Mouse (Mus musculus) lung, embryonic 15.5 days (tissue): ENCODE measurements around the gene Eya3. TPM values are rescaled to one million over a fixed set of nuclear protein-coding genes. Genes with fewer than 3 reads are reported as not detected.
A peak's percentile ranks its signal among the peaks of the same experiment; 100 is the strongest.
"Not testable (repeated sequence)": the region's sequence is repeated elsewhere in the genome, so short reads cannot be mapped to it uniquely, and the experiment has no call there.

Source experiments
- ATAC-seq: fragments of 200-750 bp; cut with Nextera tagmentation; 2 replicates; pipeline ENCODE4 v1.8.0; 2017; ENCODE audit warnings: moderate number of reproducible peaks, borderline replicate concordance; ENCODE audit not compliant: low FRiP score, low TSS enrichment; ENCODE audit errors: extremely low read depth
- H3K27ac ChIP-seq: fragments of 300-500 bp; sonication (generic); 2 replicates; pipeline ENCODE4 v1.5.1; 2015; ENCODE audit warnings: moderate library complexity, mild to moderate bottlenecking, inconsistent platforms
- H3K27me3 ChIP-seq: fragments of 300-500 bp; sonication (generic); 2 replicates; pipeline ENCODE4 v1.6.1; 2015; ENCODE audit warnings: inconsistent platforms
- H3K36me3 ChIP-seq: fragments of 300-500 bp; sonication (generic); 2 replicates; pipeline ENCODE4 v1.6.1; 2015; ENCODE audit warnings: inconsistent platforms
- H3K4me1 ChIP-seq: fragments of 300-500 bp; sonication (generic); 2 replicates; pipeline ENCODE4 v1.6.1; 2015; ENCODE audit warnings: inconsistent platforms
- H3K4me2 ChIP-seq: fragments of 300-500 bp; sonication (generic); 2 replicates; pipeline ENCODE4 v1.6.1; 2015; ENCODE audit warnings: inconsistent platforms, mild to moderate bottlenecking, moderate library complexity
- H3K4me3 ChIP-seq: fragments of 300-500 bp; sonication (generic); 2 replicates; pipeline ENCODE4 v1.5.1; 2015; ENCODE audit warnings: mild to moderate bottlenecking, inconsistent platforms
- H3K9ac ChIP-seq: fragments of 300-500 bp; sonication (generic); 2 replicates; pipeline ENCODE4 v1.6.1; 2015; ENCODE audit warnings: inconsistent platforms
- H3K9me3 ChIP-seq: fragments of 300-500 bp; sonication (generic); 2 replicates; pipeline ENCODE4 v1.6.1; 2016; ENCODE audit warnings: inconsistent platforms
- WGBS: fragments of 180-500 bp; shearing (Covaris S2); methylation state at CpG from one replicate; pipeline ENCODE4 v1.1.7; 2015; 5-methylcytosine and 5-hydroxymethylcytosine counted together
- polyA plus RNA-seq: library from polyadenylated mRNA; unstranded; fragments of >200 nt; fragmentation: Nextera tagmentation; extraction: Ambion mirVana; gene quantifications from 2 replicates; pipeline ENCODE4 v1.2.1, GENCODE M21; 2015

Gene Eya3
- 30.6 and 31.5 TPM in 2 replicates for polyA plus RNA-seq

DNA sequence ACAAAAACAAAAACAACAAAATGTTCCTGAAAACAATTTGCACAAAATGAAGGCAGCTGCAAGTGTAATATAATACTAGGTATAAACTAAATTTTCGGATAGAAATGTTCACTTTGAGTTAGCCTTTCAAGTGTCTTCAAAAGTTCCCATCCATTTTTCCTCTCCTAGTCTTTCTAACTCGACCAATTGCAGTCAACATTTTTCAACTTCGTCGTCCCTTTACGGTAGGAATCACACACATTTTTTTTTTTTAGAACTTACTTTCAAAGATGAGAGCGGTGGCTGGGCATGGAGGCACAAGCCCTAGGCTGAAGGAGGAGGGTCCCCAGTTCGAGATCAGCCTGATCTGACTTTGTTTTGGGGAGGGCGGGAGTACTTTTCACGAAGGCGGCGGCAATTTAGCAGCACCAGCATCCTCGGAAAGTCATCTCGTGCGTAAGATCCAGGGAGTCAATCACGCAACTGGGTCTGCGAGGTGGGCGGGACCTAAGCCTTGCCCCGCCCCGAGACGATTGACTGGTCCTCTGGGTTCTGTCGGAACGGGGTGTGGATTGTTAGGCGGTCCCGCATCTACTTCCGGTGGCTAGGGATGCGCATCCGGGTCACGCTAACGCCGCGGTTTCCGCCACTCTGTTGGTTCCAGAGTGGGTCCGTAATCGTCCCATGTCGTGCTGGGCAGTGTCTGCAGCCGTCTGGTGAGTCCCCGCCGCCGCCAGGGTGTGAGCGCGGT, at the start of gene Eya3:
Eya3 (plus strand) TSS at position 527 of the 730 bp plus-strand sequence.
- H3K9me3 ChIP-seq = no peaks in the 10 kb centered on the region
- H3K4me1 ChIP-seq = peaks cover 12% of the 10 kb centered on the region
- peak within 1 kb of the TSS; percentile 74 for H3K27ac ChIP-seq
- peak; percentile 98 for ATAC-seq
- under 1% methylated on average over 36 of the region's 41 CpGs for WGBS
- H3K9ac ChIP-seq = peak within 1 kb of the TSS; percentile 83
- H3K4me3 ChIP-seq = peak within 1 kb of the TSS; percentile 89
- H3K36me3 ChIP-seq = peaks cover 12% of the 10 kb centered on the region
- no peaks in the 10 kb centered on the region for H3K27me3 ChIP-seq
- H3K4me2 ChIP-seq = peak within 1 kb of the TSS; percentile 84

DNA sequence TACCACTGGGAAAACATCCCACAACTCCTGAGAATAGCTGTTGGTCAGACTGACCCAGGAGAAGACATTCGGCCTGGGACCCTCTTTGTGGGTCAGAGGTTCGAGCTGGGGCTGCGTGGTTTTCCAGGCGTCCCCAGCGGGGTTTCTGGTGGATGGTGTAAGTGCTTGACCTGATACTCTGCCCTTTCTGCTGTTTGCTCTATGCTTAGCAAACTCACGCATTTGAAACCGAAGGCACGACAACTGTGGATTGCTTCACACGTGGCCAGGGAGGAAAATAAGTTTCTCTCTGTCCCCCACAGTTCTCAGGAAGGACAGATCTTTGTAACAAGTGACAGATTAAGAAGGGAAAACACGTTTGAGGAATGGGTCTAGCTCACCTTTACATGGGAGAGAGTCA, 48.1 kb upstream of the Eya3 start:
- no peak overlapping the region for H3K27ac ChIP-seq
- ATAC-seq = no peak
- H3K4me1 ChIP-seq = no peaks in the 10 kb centered on the region
- no peak overlapping the region for H3K4me3 ChIP-seq
- WGBS = 67% methylated on average over 10 of the region's 10 CpGs
- no peaks in the 10 kb centered on the region for H3K36me3 ChIP-seq
- no peaks in the 10 kb centered on the region for H3K9me3 ChIP-seq
- H3K9ac ChIP-seq = no peak overlapping the region
- no peak overlapping the region for H3K4me2 ChIP-seq
- H3K27me3 ChIP-seq = no peaks in the 10 kb centered on the region

DNA sequence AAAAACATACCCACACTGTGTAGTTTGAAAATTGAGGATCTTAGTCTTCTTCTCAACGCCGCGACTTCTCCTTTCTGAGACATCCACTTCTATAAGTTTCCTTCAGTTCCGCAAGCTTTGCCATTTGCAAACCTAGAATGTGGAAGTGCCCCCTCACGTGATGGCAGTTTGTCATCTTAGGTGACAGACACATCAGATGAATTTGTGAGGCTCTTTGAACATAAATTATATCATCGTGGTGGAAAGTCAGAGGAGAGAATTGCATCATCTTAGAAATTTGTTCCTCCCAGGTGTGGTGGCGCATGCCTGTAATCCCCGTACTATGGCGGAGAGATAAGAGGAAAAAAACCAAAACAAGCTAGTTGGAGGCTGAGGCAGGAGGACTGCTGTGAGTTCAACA, 45.8 kb upstream of the Eya3 start:
- Histone ChIP-seq H3K9ac (no peak overlapping the region), H3K27me3 (no peaks in the 10 kb centered on the region), H3K27ac (no peak overlapping the region), H3K4me1 (no peaks in the 10 kb centered on the region), H3K4me3 (no peak overlapping the region), H3K36me3 (no peaks in the 10 kb centered on the region), H3K4me2 (no peak overlapping the region), H3K9me3 (no peaks in the 10 kb centered on the region)
- ATAC-seq = no peak
- 88% methylated on average over 9 of the region's 9 CpGs for WGBS

DNA sequence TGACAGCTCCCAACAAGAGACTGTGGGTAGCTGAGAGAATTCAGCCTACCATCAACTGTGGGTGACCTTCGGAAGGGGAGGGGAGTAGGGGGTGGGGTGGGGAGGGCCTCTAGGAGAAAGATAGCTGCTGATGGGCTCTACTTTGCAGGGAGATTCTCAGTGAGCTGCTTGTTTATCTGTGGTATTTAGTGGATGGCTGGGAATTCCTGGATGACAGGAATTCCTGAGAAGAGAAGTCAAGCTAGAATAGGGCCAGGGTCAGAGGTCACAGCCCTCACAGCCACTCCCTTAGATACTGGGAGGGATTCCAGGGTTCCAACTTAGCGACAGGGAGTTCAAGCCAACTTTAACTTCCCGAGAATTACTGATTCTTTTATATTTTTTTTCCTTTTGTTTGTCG, 44.6 kb upstream of the Eya3 start:
- H3K4me3 ChIP-seq = no peak overlapping the region
- H3K9ac ChIP-seq = no peak overlapping the region
- H3K9me3 ChIP-seq = no peaks in the 10 kb centered on the region
- no peaks in the 10 kb centered on the region for H3K4me1 ChIP-seq
- no peaks in the 10 kb centered on the region for H3K27me3 ChIP-seq
- ATAC-seq = no peak
- WGBS = 24% methylated on average over 4 of the region's 4 CpGs
- H3K36me3 ChIP-seq = no peaks in the 10 kb centered on the region
- H3K27ac ChIP-seq = no peak overlapping the region
- no peak overlapping the region for H3K4me2 ChIP-seq

DNA sequence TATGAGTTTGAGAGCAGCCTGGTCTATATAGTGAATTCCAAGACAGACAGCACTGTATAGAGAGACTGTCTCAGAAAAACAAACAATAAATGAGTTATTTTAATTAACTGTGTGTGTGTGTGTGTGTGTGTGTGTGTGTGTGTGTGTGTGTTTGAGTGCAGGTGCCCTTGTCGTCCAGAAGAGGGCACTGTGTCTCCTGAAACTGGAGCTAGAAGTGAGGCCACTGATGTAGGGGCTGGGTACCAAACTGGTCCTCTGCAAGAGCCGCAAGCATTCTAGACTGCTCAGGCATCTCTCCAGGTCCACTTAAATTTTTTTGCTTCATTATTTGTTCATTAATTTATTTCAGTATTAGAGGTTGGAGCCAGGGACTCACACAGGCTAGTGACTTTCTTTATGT, 39.9 kb upstream of the Eya3 start:
- H3K27me3 ChIP-seq = no peaks in the 10 kb centered on the region
- no peaks in the 10 kb centered on the region for H3K9me3 ChIP-seq
- no peak for ATAC-seq
- H3K4me1 ChIP-seq = no peaks in the 10 kb centered on the region
- 80% methylated on average over 2 of the region's 2 CpGs for WGBS
- no peak overlapping the region for H3K4me2 ChIP-seq
- H3K36me3 ChIP-seq = no peaks in the 10 kb centered on the region
- H3K4me3 ChIP-seq = no peak overlapping the region
- no peak overlapping the region for H3K27ac ChIP-seq
- no peak overlapping the region for H3K9ac ChIP-seq

DNA sequence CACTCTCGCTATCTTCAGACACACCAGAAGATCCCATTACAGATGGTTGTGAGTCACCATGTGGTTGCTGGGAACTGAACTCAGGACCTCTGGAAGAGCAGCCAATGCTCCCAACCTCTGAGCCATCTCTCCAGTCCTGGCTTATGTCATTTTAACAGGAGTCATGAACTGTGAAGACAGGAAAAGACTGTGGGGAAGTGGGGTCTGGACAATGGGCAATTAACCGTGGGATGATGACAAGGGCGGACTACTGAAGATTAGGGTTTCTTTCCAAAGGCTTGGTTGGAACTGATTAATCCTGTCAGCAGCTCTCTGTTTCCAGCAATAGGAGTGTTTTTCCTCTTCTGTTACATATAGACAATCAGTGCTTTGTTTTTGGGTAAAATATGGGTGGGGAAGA, 39.0 kb upstream of the Eya3 start:
- 63% methylated on average over 3 of the region's 3 CpGs for WGBS

DNA sequence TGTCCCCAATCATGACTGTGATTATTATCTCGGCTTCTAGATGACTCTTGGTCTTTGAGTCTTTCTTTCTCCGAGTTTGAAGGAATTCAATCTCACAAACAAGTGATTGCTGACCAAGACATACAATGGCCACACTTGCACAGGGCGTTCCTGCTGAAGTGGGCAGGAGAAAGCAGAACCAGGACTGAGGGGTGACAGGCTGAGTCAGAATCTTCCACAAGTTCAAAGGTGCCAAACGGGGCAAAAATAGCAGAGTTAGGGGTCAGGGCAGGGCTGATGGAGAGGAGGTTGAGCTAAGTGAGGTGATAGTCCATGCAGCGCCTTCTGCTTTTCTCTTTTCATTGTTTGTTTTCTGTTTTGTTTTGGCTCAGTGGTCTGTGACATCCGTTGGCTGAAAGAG, 38.3 kb upstream of the Eya3 start:
- H3K36me3 ChIP-seq = no peaks in the 10 kb centered on the region
- no peak overlapping the region for H3K27ac ChIP-seq
- no peak overlapping the region for H3K4me3 ChIP-seq
- H3K9me3 ChIP-seq = no peaks in the 10 kb centered on the region
- no peak overlapping the region for H3K9ac ChIP-seq
- no peak for ATAC-seq
- no peak overlapping the region for H3K4me2 ChIP-seq
- H3K27me3 ChIP-seq = no peaks in the 10 kb centered on the region
- WGBS = 76% methylated on average over 6 of the region's 6 CpGs
- H3K4me1 ChIP-seq = 0 out of 2 replicates have a peak, but pooled peaks cover under 1% of the 10 kb centered on the region

More for the DNA sequence above, 39.0 kb upstream of the Eya3 start:
- no peak overlapping the region for H3K4me2 ChIP-seq
- no peak overlapping the region for H3K4me3 ChIP-seq
- H3K4me1 ChIP-seq = no peaks in the 10 kb centered on the region
- no peaks in the 10 kb centered on the region for H3K27me3 ChIP-seq
- no peak overlapping the region for H3K9ac ChIP-seq
- no peak for ATAC-seq
- H3K9me3 ChIP-seq = no peaks in the 10 kb centered on the region
- no peaks in the 10 kb centered on the region for H3K36me3 ChIP-seq
- H3K27ac ChIP-seq = no peak overlapping the region

DNA sequence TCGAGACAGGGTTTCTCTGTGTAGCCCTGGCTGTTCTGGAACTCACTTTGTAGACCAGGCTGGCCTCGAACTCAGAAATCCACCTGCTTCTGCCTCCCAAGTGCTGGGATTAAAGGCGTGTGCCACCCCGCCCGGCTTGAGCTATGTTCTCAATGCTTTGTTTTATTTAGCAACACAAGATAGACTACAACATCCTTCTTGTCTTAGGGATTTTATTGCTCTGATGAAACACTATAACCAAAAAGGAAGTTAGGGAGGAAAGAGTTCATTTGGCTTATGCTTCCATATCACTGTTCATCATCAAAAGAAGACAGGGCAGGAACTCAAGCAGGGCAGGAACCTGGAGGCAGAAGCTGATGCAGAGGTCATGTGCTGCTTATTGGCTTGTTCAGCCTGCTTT, 37.5 kb upstream of the Eya3 start:
- not testable (repeated sequence) for H3K4me1 ChIP-seq, H3K27me3 ChIP-seq, H3K9me3 ChIP-seq, H3K4me2 ChIP-seq, H3K36me3 ChIP-seq, H3K4me3 ChIP-seq, H3K27ac ChIP-seq, H3K9ac ChIP-seq, ATAC-seq
- 90% methylated on average over 4 of the region's 5 CpGs for WGBS

DNA sequence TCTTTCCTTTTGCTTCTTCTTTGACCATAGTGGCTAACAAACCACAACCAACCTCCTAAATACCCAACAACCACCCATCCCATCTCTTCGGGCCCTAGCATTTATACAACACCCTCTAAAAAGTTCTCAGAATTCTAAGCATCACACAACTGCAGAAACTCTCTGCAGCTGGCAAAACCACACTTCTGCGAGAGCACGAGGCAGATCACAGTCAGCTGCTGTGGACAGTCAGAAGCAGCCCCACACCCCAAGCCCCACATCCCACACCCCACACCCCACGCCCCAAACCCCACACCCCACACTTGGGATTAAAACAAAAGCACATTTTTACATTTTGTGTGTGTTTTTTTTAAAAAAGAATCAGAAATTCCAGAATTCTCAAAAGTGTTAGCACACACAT, 35.3 kb upstream of the Eya3 start:
- WGBS = 69% methylated on average over 4 of the region's 4 CpGs
- ATAC-seq = no peak
- Histone ChIP-seq H3K27me3 (no peaks in the 10 kb centered on the region), H3K4me1 (0 out of 2 replicates have a peak, but pooled peaks cover 3% of the 10 kb centered on the region), H3K9ac (no peak overlapping the region), H3K27ac (no peak overlapping the region), H3K4me3 (no peak overlapping the region), H3K36me3 (no peaks in the 10 kb centered on the region), H3K4me2 (no peak overlapping the region), H3K9me3 (no peaks in the 10 kb centered on the region)

DNA sequence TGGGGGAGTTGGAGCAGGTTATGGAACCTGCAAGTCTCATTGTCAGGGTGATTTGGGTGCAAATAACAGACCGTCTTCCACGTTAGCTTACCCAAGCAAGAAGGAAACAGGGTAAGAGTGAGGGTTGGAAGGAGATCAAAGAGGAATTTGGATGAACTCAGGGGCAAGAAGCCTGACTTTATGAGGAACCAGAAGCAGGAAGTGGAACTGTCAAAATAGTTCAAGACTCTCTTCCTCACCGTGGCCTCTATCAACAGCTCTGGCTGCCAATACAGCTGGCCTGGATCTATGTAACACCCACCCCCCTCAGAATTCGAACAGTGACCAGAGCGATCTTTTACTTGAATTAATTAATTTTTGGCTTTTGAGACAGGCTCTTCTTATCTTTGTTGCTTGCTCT, 33.0 kb upstream of the Eya3 start:
- ATAC-seq = peak; percentile 83
- H3K9me3 ChIP-seq = no peaks in the 10 kb centered on the region
- 24% methylated on average over 5 of the region's 5 CpGs for WGBS
- H3K27me3 ChIP-seq = no peaks in the 10 kb centered on the region
- 0 out of 2 replicates have a peak, but pooled peaks cover 3% of the 10 kb centered on the region for H3K4me1 ChIP-seq
- H3K4me3 ChIP-seq = no peak overlapping the region
- H3K27ac ChIP-seq = peak overlapping the region; percentile 33; the same call in 1 of the 2 replicates
- no peaks in the 10 kb centered on the region for H3K36me3 ChIP-seq
- H3K4me2 ChIP-seq = no peak overlapping the region
- no peak overlapping the region for H3K9ac ChIP-seq

DNA sequence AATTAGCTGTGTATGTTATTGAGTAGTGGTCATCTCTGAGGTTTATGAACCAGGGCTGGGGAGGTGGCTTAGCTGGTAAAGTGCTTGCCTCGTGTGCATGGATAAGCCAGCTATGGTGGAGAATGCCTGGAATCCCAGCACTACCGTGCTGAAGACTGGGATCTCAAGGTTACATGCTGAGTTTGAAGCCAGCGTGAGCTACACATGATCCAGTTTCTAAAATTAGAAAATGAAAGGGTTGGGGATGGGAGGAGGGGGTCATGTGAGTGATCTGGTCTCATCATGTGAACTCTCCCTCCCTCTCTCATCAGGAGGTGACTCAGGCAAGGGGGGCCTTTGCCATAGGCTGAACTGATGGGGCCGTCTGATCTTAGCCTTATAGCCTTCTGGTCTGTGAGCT, 30.6 kb upstream of the Eya3 start:
- H3K4me1 ChIP-seq = 0 out of 2 replicates have a peak, but pooled peaks cover 3% of the 10 kb centered on the region
- H3K27me3 ChIP-seq = no peaks in the 10 kb centered on the region
- WGBS = 47% methylated on average over 4 of the region's 4 CpGs
- no peaks in the 10 kb centered on the region for H3K36me3 ChIP-seq
- no peak overlapping the region for H3K4me2 ChIP-seq
- no peaks in the 10 kb centered on the region for H3K9me3 ChIP-seq
- H3K9ac ChIP-seq = no peak overlapping the region
- H3K4me3 ChIP-seq = no peak overlapping the region
- H3K27ac ChIP-seq = no peak overlapping the region
- ATAC-seq = no peak

DNA sequence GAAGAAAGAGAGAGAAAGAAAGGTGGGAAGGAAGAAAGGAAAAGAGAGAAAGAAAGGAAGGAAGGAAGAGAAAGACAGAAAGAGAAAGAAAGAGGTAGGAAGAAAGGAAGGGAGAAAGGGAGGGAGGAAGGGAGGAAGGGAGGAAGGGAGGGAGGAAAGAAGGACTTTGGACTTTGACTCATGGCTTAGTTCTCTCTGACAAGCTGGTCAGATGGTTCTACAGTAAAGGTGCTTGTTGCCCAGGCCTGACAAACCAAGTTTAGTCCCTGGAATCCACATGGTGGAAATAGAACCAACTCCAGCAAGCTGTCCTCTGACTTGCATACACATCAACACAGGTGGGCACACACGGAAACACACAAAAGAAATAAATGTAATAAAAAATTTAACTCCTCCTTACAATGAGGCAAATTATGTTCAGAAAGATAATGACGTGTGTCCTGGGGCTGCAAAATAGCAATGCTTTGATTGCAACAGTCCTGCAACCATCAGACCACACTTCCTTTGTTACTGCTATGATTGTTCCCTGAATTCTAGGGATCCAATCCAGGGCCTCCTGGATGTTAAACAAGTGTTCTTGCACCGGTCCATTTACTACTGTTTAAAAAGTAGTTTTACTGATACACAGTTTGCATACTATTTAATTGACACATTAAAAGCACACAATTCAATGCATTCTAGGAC, 28.3 kb upstream of the Eya3 start:
- H3K27me3 ChIP-seq = no peaks in the 10 kb centered on the region
- H3K4me3 ChIP-seq = no peak overlapping the region
- H3K27ac ChIP-seq = no peak overlapping the region
- H3K4me1 ChIP-seq = 0 out of 2 replicates have a peak, but pooled peaks cover 3% of the 10 kb centered on the region
- no peak for ATAC-seq
- 63% methylated on average over 3 of the region's 3 CpGs for WGBS
- no peaks in the 10 kb centered on the region for H3K9me3 ChIP-seq
- no peak overlapping the region for H3K9ac ChIP-seq
- no peaks in the 10 kb centered on the region for H3K36me3 ChIP-seq
- H3K4me2 ChIP-seq = no peak overlapping the region
